7 mouse cellular contexts compared by ENCODE assay signal in the genomic region with DNA sequence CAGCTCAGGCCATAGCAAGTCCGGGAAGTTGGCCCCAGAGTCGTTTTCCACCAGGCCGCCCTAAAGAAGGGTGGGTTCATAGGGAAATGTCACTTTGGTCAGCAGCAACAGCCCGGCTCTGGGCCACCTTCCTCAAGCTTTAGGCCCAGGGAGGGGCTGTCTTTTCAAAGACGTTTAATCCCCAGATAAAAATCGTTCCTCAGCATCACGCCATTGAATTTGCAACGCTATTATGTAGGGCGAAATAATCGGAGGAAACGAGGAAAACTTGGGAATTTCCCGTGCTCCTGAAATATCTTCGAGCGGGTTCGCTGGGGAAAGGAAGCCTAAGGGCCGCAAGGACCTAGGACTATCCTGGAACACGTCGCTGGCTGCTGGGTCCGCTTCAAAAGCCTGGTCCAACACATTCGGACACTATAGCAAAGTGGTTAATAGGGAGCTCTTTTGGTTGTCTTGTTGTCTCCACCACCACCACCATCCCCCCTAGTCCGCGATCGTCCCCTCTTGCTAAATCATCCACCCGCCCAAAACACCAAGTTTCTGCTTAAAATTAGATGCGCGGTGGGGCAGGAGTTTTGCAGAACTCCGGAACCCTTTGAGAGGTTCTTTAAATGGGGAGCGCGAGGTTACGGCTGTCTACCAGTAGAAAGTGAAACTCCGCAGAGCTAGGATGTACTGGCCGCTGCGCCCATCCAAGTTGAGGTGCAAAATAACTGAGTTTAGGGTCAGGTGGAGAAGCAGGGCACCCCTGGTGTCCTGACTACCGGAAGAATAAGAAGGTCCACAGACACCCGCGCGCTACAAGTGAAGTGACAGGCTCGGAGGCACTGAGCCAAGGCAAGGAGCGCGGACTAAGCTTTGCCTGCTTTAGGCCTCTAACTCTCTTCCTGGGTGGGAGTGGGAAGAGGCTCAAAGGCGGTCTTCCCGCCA. TPM values are rescaled to one million over a fixed set of nuclear protein-coding genes. Genes with fewer than 3 reads are reported as not detected.
A peak's percentile ranks its signal among the peaks of the same experiment; 100 is the strongest.
DNase-seq lines count a peak whose midpoint lies in the region; ATAC-seq and TF ChIP-seq lines count a peak whose summit lies in the region.

No protein-coding gene starts in this region.

- H3K27ac ChIP-seq in ES-Bruce4 (ENCODE audit: insufficient read depth, low read length), result no peak overlapping the region
- H3K27ac ChIP-seq in intestine, postnatal 0 days (ENCODE audit: low read depth, low read length), result no peak overlapping the region
- no peak overlapping the region for H3K27ac ChIP-seq in midbrain, postnatal 0 days (ENCODE audit: low read depth, low read length)

- TF ChIP-seq EP300 in ES-Bruce4 (IDR thresholded peaks at IDR 0.05; ENCODE audit: insufficient read depth, low read depth, low read length), result no peak

- whole genome bisulfite sequencing in intestine, postnatal 0 days, result 1% methylated on average over 42 of the region's 42 CpGs
- WGBS in midbrain, postnatal 0 days, result 1% methylated on average over 42 of the region's 42 CpGs

- no peaks in the 10 kb centered on the region for H3K36me3 ChIP-seq in ES-Bruce4 (ENCODE audit: control insufficient read depth, insufficient read depth, low read length, poor library complexity, severe bottlenecking)
- H3K36me3 ChIP-seq in intestine, postnatal 0 days (ENCODE audit: control insufficient read depth, insufficient read depth), result no peaks in the 10 kb centered on the region
- no peaks in the 10 kb centered on the region for H3K36me3 ChIP-seq in midbrain, postnatal 0 days (ENCODE audit: insufficient read depth, low read length)

- peak overlapping the region; percentile 87 for H3K4me2 ChIP-seq in intestine, postnatal 0 days (replicated peaks; ENCODE audit: low read depth)
- peak overlapping the region; percentile 51 for H3K4me2 ChIP-seq in midbrain, postnatal 0 days (ENCODE audit: low read depth, low read length, poor library complexity, severe bottlenecking)

- H3K4me3 ChIP-seq in ES-Bruce4 (ENCODE audit: low read depth, low read length), result peak overlapping the region; percentile 56
- peak overlapping the region; percentile 54 for H3K4me3 ChIP-seq in intestine, postnatal 0 days (ENCODE audit: low read depth, low read length)
- peak overlapping the region; percentile 33 for H3K4me3 ChIP-seq in midbrain, postnatal 0 days (ENCODE audit: low read depth, low read length)

- peak; percentile 39 for DNase-seq in R1 (ENCODE audit: low read depth, low spot score)
- DNase-seq in heart, adult 18-20 months, result peak; percentile 31 to 59
- no peak for DNase-seq in midbrain, postnatal 0 days (ENCODE audit: low spot score)
- DNase-seq in left cerebral cortex, postnatal 14 days (ENCODE audit: low spot score in 2 of 2), result no peak
- no peak for DNase-seq in natural killer cell, adult 2 months (ENCODE audit: low spot score in 2 of 2)

- TF ChIP-seq POLR2A in ES-Bruce4 (IDR thresholded peaks at IDR 0.05; ENCODE audit: insufficient read depth, low read length), result no peak

- peaks cover 66% of the 10 kb centered on the region for H3K27me3 ChIP-seq in ES-Bruce4 (ENCODE audit: control insufficient read depth, insufficient read depth, low read length, poor library complexity, severe bottlenecking)
- H3K27me3 ChIP-seq in intestine, postnatal 0 days (replicated peaks; ENCODE audit: control insufficient read depth, insufficient read depth, low read length), result peaks cover 98% of the 10 kb centered on the region
- peaks cover 66% of the 10 kb centered on the region for H3K27me3 ChIP-seq in midbrain, postnatal 0 days (ENCODE audit: insufficient read depth, low read length)

- no peaks in the 10 kb centered on the region for H3K9me3 ChIP-seq in ES-Bruce4 (replicated peaks; ENCODE audit: control insufficient read depth, insufficient read depth, low read length, poor library complexity, severe bottlenecking)
- H3K9me3 ChIP-seq in intestine, postnatal 0 days (ENCODE audit: control insufficient read depth), result no peaks in the 10 kb centered on the region
- no peaks in the 10 kb centered on the region for H3K9me3 ChIP-seq in midbrain, postnatal 0 days (ENCODE audit: low read length)

- TF ChIP-seq CTCF in ES-Bruce4 (IDR thresholded peaks at IDR 0.05; ENCODE audit: low read depth, low read length), result no peak
- no peak for TF ChIP-seq CTCF in intestine, postnatal 0 days (IDR thresholded peaks at IDR 0.05; ENCODE audit: low read depth)
- TF ChIP-seq CTCF in midbrain, postnatal 0 days (IDR thresholded peaks at IDR 0.05), result no peak

- H3K4me1 ChIP-seq in ES-Bruce4 (ENCODE audit: control insufficient read depth, insufficient read depth, low read length), result no peaks in the 10 kb centered on the region
- H3K4me1 ChIP-seq in intestine, postnatal 0 days (replicated peaks; ENCODE audit: control insufficient read depth, insufficient read depth, low read length), result peaks cover 5% of the 10 kb centered on the region; the same call in 1 of the 2 replicates
- no peaks in the 10 kb centered on the region for H3K4me1 ChIP-seq in midbrain, postnatal 0 days (ENCODE audit: insufficient read depth, low read length)

- ATAC-seq in intestine, postnatal 0 days, result no peak
- ATAC-seq in midbrain, postnatal 0 days (ENCODE audit: low FRiP score), result no peak

- intact Hi-C loops in left cerebral cortex, postnatal 14 days (cut with DNase I), result no loop called here

- peak overlapping the region; percentile 22 for H3K9ac ChIP-seq in ES-Bruce4 (ENCODE audit: low read depth, poor library complexity, severe bottlenecking)
- no peak overlapping the region for H3K9ac ChIP-seq in intestine, postnatal 0 days (ENCODE audit: low read depth, low read length)
- no peak overlapping the region for H3K9ac ChIP-seq in midbrain, postnatal 0 days (replicated peaks; ENCODE audit: low read length, poor library complexity, severe bottlenecking)

RNA-seq across cellular contexts. Expression of gene Msx1, which starts 1.3 kb away (rescaled TPM):
- polyA plus RNA-seq in ES-Bruce4 (2011; ENCODE audit: insufficient read depth, insufficient read length, low read depth, missing spikeins), result 0.68 and 0.72 TPM in 2 replicates
- total RNA-seq in heart, adult 18-20 months (2021), result 1 to 10 TPM; 2.0 to 2.6 TPM
- 0.89 and 1.3 TPM in 2 replicates for polyA plus RNA-seq in intestine, postnatal 0 days (2015; fragmentation: Nextera tagmentation; extraction: Ambion mirVana)
- 12.2 and 12.3 TPM in 2 replicates for total RNA-seq in midbrain, postnatal 0 days (2014; rRNA removed)
- 8.0 and 8.3 TPM in 2 replicates for polyA plus RNA-seq in midbrain, postnatal 0 days (2015; fragmentation: Nextera tagmentation; extraction: Ambion mirVana)
- 1 to 10 TPM; 3.1 to 4.1 TPM for total RNA-seq in left cerebral cortex, postnatal 14 days (2021)

Comparison
In these comparisons a context has a peak if more than half of its experiments do, and no peak if none do; other contexts are left out.
1. DNase-seq: peak in R1 (single experiment) and heart, adult 18-20 months (2 of 2); none in midbrain, postnatal 0 days (single experiment), left cerebral cortex, postnatal 14 days (0 of 2) and natural killer cell, adult 2 months (0 of 2).
2. Peak in every context shown above with its lines, with median percentiles within 50 percentile points of each other: H3K4me3 ChIP-seq.